Mouse (Mus musculus) liver, adult 2 months (tissue): ENCODE data around the gene Fbxw10.

Experiments used
- CTCF ChIP-seq: fragments of 200-500 bp; IDR thresholded peaks from 2 replicates; pipeline ENCODE4 v1.5.1; 2011; ENCODE audit warnings: low read depth, low read length, control low read depth
- POLR2A ChIP-seq: fragments of 200-500 bp; IDR thresholded peaks from 2 replicates; pipeline ENCODE4 v1.6.1; 2011; ENCODE audit warnings: low read length, control low read depth; ENCODE audit not compliant: insufficient read depth; ENCODE audit errors: extremely low read depth

DNA sequence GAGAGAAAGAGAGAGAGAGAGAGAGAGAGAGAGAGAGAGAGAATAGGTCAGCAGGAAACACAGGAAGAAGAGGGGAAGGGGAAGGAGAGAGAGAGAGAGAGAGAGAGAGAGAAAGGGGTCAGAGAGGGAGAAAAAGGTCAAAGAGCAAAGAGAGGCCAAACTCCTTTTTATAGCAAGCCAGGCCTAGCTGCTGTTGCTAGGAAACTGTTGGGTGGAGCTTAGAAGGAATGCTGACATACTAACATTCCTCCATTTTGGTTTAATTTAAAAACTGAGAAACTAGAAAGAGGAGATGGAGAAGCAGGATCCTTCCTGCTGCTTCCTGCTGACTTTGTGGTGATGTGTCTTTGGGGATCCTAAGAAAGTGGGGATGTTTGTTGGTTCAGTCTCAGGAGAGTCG is 28.8 kb downstream of the Fbxw10 start:
- TF ChIP-seq POLR2A, result no peak
- TF ChIP-seq CTCF, result no peak
